Mouse (Mus musculus) kidney, postnatal 0 days (tissue): ENCODE measurements around the gene Foxd2. TPM values are rescaled to one million over a fixed set of nuclear protein-coding genes. Genes with fewer than 3 reads are reported as not detected.
A peak's percentile ranks its signal among the peaks of the same experiment; 100 is the strongest.

Experiments
- ATAC-seq: fragments of 200-750 bp; cut with Nextera tagmentation; replicated peaks from 2 replicates; pipeline ENCODE4 v1.8.0; 2017; ENCODE audit warnings: low read depth, moderate number of reproducible peaks, moderate TSS enrichment, moderate library complexity; ENCODE audit not compliant: low FRiP score
- DNase-seq: peaks from one replicate; pipeline ENCODE4 v3.0.0-alpha.2; 2016; ENCODE audit warnings: low spot score
- H3K27ac ChIP-seq: fragments of 300-500 bp; sonication (generic); 2 replicates; pipeline ENCODE4 v1.5.1; 2014; ENCODE audit warnings: mild to moderate bottlenecking
- H3K27me3 ChIP-seq: fragments of 300-500 bp; sonication (generic); 2 replicates; pipeline ENCODE4 v1.6.1; 2014; ENCODE audit warnings: low read length, mixed read lengths; ENCODE audit not compliant: insufficient read depth
- H3K36me3 ChIP-seq: fragments of 300-500 bp; sonication (generic); 2 replicates; pipeline ENCODE4 v1.6.1; 2014; ENCODE audit warnings: low read length, mixed read lengths; ENCODE audit not compliant: insufficient read depth
- H3K4me1 ChIP-seq: fragments of 300-500 bp; sonication (generic); replicated peaks from 2 replicates; pipeline ENCODE4 v1.6.1; 2014; ENCODE audit warnings: antibody characterized with exemption, low read length, mixed read lengths; ENCODE audit not compliant: insufficient read depth
- H3K4me2 ChIP-seq: fragments of 300-500 bp; sonication (generic); 2 replicates; pipeline ENCODE4 v1.6.1; 2014; ENCODE audit warnings: mild to moderate bottlenecking, low read length, moderate library complexity, mixed read lengths
- H3K4me3 ChIP-seq: fragments of 300-500 bp; sonication (generic); replicated peaks from 2 replicates; pipeline ENCODE4 v1.5.1; 2014; ENCODE audit warnings: low read depth, low read length
- H3K9ac ChIP-seq: fragments of 300-500 bp; sonication (generic); 2 replicates; pipeline ENCODE4 v1.6.1; 2014; ENCODE audit warnings: low read depth, low read length
- H3K9me3 ChIP-seq: fragments of 300-500 bp; sonication (generic); replicated peaks from 2 replicates; pipeline ENCODE4 v1.6.1; 2016; ENCODE audit warnings: low read length, inconsistent platforms, mixed read lengths
- CTCF ChIP-seq: IDR thresholded peaks from 2 replicates; pipeline ENCODE4 v1.5.1; 2016; ENCODE audit warnings: antibody characterized with exemption, low read depth, mild to moderate bottlenecking, moderate library complexity
- WGBS: fragments of 180-500 bp; shearing (Covaris S2); extraction: QIAGEN DNeasy Blood & Tissue Kit; methylation state at CpG from one replicate; pipeline ENCODE4 v1.1.7; 2014; 5-methylcytosine and 5-hydroxymethylcytosine counted together
- polyA plus RNA-seq: library from polyadenylated mRNA; unstranded; fragments of >200 nt; fragmentation: Nextera tagmentation; extraction: Ambion mirVana; gene quantifications from 2 replicates; pipeline ENCODE4 v1.2.1, GENCODE M21; 2015

Gene Foxd2
- polyA plus RNA-seq, 1 experiment from 2014 or later, result 6.3 TPM

GRCm38 (mm10) chr4:114907951-114908828, 483 bp downstream of the Foxd2 start:
- peaks cover 25% of the 10 kb centered on the region; the same call in 1 of the 2 replicates for H3K27me3 ChIP-seq
- no peaks in the 10 kb centered on the region for H3K36me3 ChIP-seq
- DNase-seq, result no peak
- WGBS, result 0% methylated on average over 83 of the region's 103 CpGs
- no peaks in the 10 kb centered on the region for H3K9me3 ChIP-seq
- peak overlapping the region; percentile 83 for H3K9ac ChIP-seq
- TF ChIP-seq CTCF, result no peak
- peak overlapping the region; percentile 68 for H3K4me3 ChIP-seq
- H3K27ac ChIP-seq, result peak overlapping the region; percentile 88
- peak; percentile 29 for ATAC-seq
- H3K4me1 ChIP-seq, result peaks cover 11% of the 10 kb centered on the region; the same call in 1 of the 2 replicates
- peak overlapping the region; percentile 82 for H3K4me2 ChIP-seq

GRCm38 (mm10) chr4:114907056-114907917, 1.4 kb downstream of the Foxd2 start:
- Histone ChIP-seq H3K9ac (peak overlapping the region; percentile 83), H3K4me2 (peak overlapping the region; percentile 82), H3K9me3 (no peaks in the 10 kb centered on the region), H3K27ac (peak overlapping the region; percentile 88), H3K27me3 (peaks cover 21% of the 10 kb centered on the region; the same call in 1 of the 2 replicates), H3K36me3 (no peaks in the 10 kb centered on the region), H3K4me3 (peak overlapping the region; percentile 68), H3K4me1 (peaks cover 11% of the 10 kb centered on the region; the same call in 1 of the 2 replicates)
- 3% methylated on average over 73 of the region's 74 CpGs for WGBS
- DNase-seq (no peak), ATAC-seq (no peak)
- TF ChIP-seq CTCF, result no peak

GRCm38 (mm10) chr4:114905969-114906680, 2.5 kb downstream of the Foxd2 start:
- Histone ChIP-seq H3K9me3 (no peaks in the 10 kb centered on the region), H3K4me3 (peak overlapping the region; percentile 68), H3K9ac (peak overlapping the region; percentile 29; the same call in 1 of the 2 replicates), H3K4me1 (peaks cover 11% of the 10 kb centered on the region; the same call in 1 of the 2 replicates), H3K4me2 (peak overlapping the region; percentile 82), H3K27me3 (peaks cover 23% of the 10 kb centered on the region; the same call in 1 of the 2 replicates), H3K27ac (no peak overlapping the region), H3K36me3 (no peaks in the 10 kb centered on the region)
- WGBS, result 37% methylated on average over 10 of the region's 10 CpGs
- TF ChIP-seq CTCF, result peak; percentile 34; the same call in 1 of the 2 replicates
- DNase-seq (peak; percentile 73), ATAC-seq (no peak)

- H3K27me3 ChIP-seq, result peaks cover 24% of the 10 kb centered on the region; the same call in 1 of the 2 replicates
- peak overlapping the region; percentile 68 for H3K4me3 ChIP-seq
- DNase-seq, result no peak
- H3K27ac ChIP-seq, result no peak overlapping the region
- no peaks in the 10 kb centered on the region for H3K9me3 ChIP-seq
- no peak for ATAC-seq
- H3K9ac ChIP-seq, result no peak overlapping the region
- H3K36me3 ChIP-seq, result no peaks in the 10 kb centered on the region
- 59% methylated on average over 3 of the region's 3 CpGs for WGBS
- H3K4me2 ChIP-seq, result peak overlapping the region; percentile 82
- TF ChIP-seq CTCF, result no peak
- H3K4me1 ChIP-seq, result peaks cover 11% of the 10 kb centered on the region; the same call in 1 of the 2 replicates
Measured at GRCm38 (mm10) chr4:114905501-114905900, 3.2 kb downstream of the Foxd2 start.

GRCm38 (mm10) chr4:114903422-114903782, 5.3 kb downstream of the Foxd2 start:
- H3K9ac ChIP-seq, result no peak overlapping the region
- no peak overlapping the region for H3K4me3 ChIP-seq
- H3K9me3 ChIP-seq, result no peaks in the 10 kb centered on the region
- peaks cover 32% of the 10 kb centered on the region for H3K27me3 ChIP-seq
- no peak overlapping the region for H3K27ac ChIP-seq
- H3K4me2 ChIP-seq, result peak overlapping the region; percentile 59
- H3K36me3 ChIP-seq, result no peaks in the 10 kb centered on the region
- 32% methylated on average over 11 of the region's 11 CpGs for WGBS
- no peak for DNase-seq
- H3K4me1 ChIP-seq, result no peaks in the 10 kb centered on the region; the same call in 1 of the 2 replicates
- no peak for ATAC-seq
- no peak for TF ChIP-seq CTCF
